Mouse (Mus musculus): ENCODE results near the gene Mpo. TPM values are rescaled to one million over a fixed set of nuclear protein-coding genes. Genes with fewer than 3 reads are reported as not detected.

Gene Mpo
- polyA plus RNA-seq, 1 experiment from 2014 or later, result 1.7 TPM

DNA sequence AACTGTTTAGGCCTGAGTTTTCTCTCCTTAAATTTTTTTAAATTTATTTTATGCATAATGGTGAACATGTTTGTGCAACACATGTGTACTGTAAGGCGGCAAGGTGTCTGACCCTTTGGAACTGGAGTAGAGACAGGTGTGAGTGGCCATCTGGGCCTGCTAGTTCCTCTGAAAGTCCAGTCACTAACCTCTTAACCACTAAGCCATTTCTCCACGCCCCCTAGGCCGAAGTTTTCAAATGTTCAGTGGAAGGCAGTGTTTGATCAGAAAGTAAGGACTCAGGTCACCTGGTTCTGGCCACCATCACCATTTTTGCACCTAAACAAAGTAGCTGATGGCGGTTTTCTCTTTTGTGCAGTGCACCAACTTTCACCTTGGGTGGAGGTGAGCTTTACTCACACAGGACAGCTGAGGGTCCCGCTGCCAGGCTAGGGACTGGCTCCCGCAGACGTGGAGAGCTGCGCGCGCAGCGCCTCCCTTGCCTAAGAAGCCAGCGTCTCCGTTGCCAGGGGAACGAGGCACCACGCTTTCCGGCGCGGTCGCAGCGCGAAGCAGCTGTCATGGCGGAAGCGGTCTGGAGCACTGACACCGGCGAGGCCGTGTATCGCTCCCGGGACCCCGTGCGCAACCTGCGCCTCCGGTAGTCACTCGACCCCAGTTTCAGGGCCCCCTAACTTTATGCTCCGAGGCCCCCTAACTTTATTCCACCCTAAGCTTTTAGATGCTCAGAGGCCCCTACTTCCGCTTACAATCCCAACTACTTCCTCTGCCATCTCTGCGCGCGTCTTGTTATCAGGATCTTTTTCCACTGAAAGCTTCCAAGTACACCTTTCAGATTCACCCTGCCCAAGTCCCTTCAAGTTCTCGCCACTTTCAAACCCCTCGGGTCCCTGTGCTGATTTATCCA, 59.6 kb downstream of the Mpo start, which contains the start of gene Mks1:
TSS of gene Mks1 (plus strand) at position 526 of the 907 bp plus-strand sequence.
- Histone ChIP-seq H3K9me3 (no peaks in the 10 kb centered on the region), H3K4me3 (replicated peaks) (peak within 1 kb of the TSS; percentile 62), H3K9ac (replicated peaks) (peak within 1 kb of the TSS; percentile 57), H3K27me3 (no peaks in the 10 kb centered on the region), H3K36me3 (peaks cover 24% of the 10 kb centered on the region), H3K4me2 (peak within 1 kb of the TSS; percentile 79), H3K27ac (peak within 1 kb of the TSS; percentile 2; the same call in 1 of the 2 replicates), H3K4me1 (replicated peaks) (peaks cover 8% of the 10 kb centered on the region; the same call in 1 of the 2 replicates)
- ATAC-seq (ENCODE audit: insufficient number of reproducible peaks, insufficient read depth, low FRiP score, low TSS enrichment, low read depth), result peak; percentile 89
- WGBS, result 6% methylated on average over 40 of the region's 40 CpGs

DNA sequence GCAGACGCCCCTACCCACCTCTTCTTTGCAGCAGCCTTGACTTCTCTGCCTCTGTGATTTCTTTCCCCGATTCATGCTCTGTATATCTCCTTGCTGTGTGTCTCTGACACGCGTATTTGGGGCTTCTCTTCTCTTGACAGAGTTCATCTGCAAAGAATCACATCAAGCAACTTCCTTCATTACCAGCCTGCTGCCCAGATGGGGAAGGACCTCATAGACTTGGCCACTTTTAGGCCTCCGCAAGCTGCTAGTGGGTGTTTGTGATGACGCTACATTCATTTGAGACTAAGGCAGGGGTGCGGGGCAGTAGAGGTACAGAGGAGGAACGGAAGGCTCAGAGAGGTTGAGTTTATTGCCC, 60.2 kb downstream of the Mpo start:
- H3K4me1 ChIP-seq (replicated peaks), result peaks cover 8% of the 10 kb centered on the region; the same call in 1 of the 2 replicates
- H3K9ac ChIP-seq (replicated peaks), result peak overlapping the region; percentile 57
- H3K9me3 ChIP-seq, result no peaks in the 10 kb centered on the region
- ATAC-seq (ENCODE audit: insufficient number of reproducible peaks, insufficient read depth, low FRiP score, low TSS enrichment, low read depth), result 0 out of 2 replicates have a peak, but pooled peaks have one; percentile 47
- H3K27ac ChIP-seq, result peak overlapping the region; percentile 2; the same call in 1 of the 2 replicates
- peak overlapping the region; percentile 79 for H3K4me2 ChIP-seq
- H3K4me3 ChIP-seq (replicated peaks), result peak overlapping the region; percentile 62
- WGBS, result 35% methylated on average over 8 of the region's 8 CpGs
- no peaks in the 10 kb centered on the region for H3K27me3 ChIP-seq
- H3K36me3 ChIP-seq, result peaks cover 31% of the 10 kb centered on the region

MicroRNAs within 50 kb of the gene (microRNA counts, 519-probe panel; counts per million panel counts)
- microRNA mmu-miR-142-3p (4,850 counts per million, percentile 44 among the panel's probes with 10 or more counts), microRNA mmu-miR-142-5p (4,403 counts per million, percentile 33 among the panel's probes with 10 or more counts)

Small RNA genes within 50 kb of the gene (microRNA-seq; reads per million reads assigned to microRNA genes)
- gene Mir142 (not detected), gene Mir142b (not detected)

Other genes with a start within 250 kb of the Mpo start
- not detected in 2 replicates for gene Gm11492, start 226.9 kb upstream of the Mpo start, polyA plus RNA-seq (2016; fragmentation: Nextera tagmentation; extraction: Ambion mirVana)
- 10.7 and 10.9 TPM in 2 replicates for gene Sept4, start 224.7 kb upstream of the Mpo start, polyA plus RNA-seq (2016; fragmentation: Nextera tagmentation; extraction: Ambion mirVana)
- 53.4 and 54.0 TPM in 2 replicates for gene Mtmr4, start 201.4 kb upstream of the Mpo start, polyA plus RNA-seq (2016; fragmentation: Nextera tagmentation; extraction: Ambion mirVana)
- 0.19 and 0.21 TPM in 2 replicates for gene Hsf5, start 176.4 kb upstream of the Mpo start, polyA plus RNA-seq (2016; fragmentation: Nextera tagmentation; extraction: Ambion mirVana)
- 2.8 and 4.0 TPM in 2 replicates for gene Rnf43, start 130.9 kb upstream of the Mpo start, polyA plus RNA-seq (2016; fragmentation: Nextera tagmentation; extraction: Ambion mirVana)
- gene Supt4a, start 56.0 kb upstream of the Mpo start, polyA plus RNA-seq (2016; fragmentation: Nextera tagmentation; extraction: Ambion mirVana), result 167 TPM in 2 replicates
- 5.7 and 5.9 TPM in 2 replicates for gene Tspoap1, start 33.0 kb upstream of the Mpo start, polyA plus RNA-seq (2016; fragmentation: Nextera tagmentation; extraction: Ambion mirVana)
- gene Lpo, start 34.7 kb downstream of the Mpo start, polyA plus RNA-seq (2016; fragmentation: Nextera tagmentation; extraction: Ambion mirVana), result 0.09 TPM in 1 of 2 replicates, not detected in the other
- gene Mks1, start 59.6 kb downstream of the Mpo start, polyA plus RNA-seq (2016; fragmentation: Nextera tagmentation; extraction: Ambion mirVana), result 19.2 and 21.0 TPM in 2 replicates
- 0.09 and 0.19 TPM in 2 replicates for gene Epx, start 82.0 kb downstream of the Mpo start, polyA plus RNA-seq (2016; fragmentation: Nextera tagmentation; extraction: Ambion mirVana)
- gene Olfr462, start 98.7 kb downstream of the Mpo start, polyA plus RNA-seq (2016; fragmentation: Nextera tagmentation; extraction: Ambion mirVana), result not detected in 2 replicates
- gene Olfr463, start 103.8 kb downstream of the Mpo start, polyA plus RNA-seq (2016; fragmentation: Nextera tagmentation; extraction: Ambion mirVana), result not detected in 2 replicates
- not detected in 2 replicates for gene Olfr464, start 127.4 kb downstream of the Mpo start, polyA plus RNA-seq (2016; fragmentation: Nextera tagmentation; extraction: Ambion mirVana)
- 23.0 and 23.4 TPM in 2 replicates for gene Dynll2, start 194.0 kb downstream of the Mpo start, polyA plus RNA-seq (2016; fragmentation: Nextera tagmentation; extraction: Ambion mirVana)

Measured in limb, embryonic 12.5 days (tissue).